Mouse (Mus musculus): Measurements from ENCODE around the gene B230217C12Rik. TPM values are rescaled to one million over a fixed set of nuclear protein-coding genes. Genes with fewer than 3 reads are reported as not detected.

The B230217C12Rik gene
- total and polyA plus RNA-seq, 2 experiments, result 0.09 to 0.29 TPM

DNA sequence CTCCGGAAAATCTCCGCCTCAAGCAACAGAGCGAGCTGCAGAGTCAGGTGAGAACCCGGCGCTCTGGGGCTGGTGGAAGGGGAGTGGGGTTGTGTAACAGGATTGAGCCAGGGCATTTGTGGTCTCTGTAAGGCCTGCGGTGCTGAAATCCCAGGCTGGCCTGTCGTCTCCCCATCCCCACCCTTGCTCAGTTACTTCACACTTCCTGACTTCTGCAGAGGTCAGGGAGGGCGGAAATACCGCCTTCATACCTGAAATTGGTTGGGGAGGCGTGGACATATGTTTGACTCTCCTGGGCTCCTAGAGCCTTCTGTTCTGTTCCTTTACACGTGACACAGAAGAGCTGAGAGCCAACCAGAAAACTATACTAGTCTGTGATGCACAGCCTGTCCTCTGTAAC, 24.8 kb upstream of the B230217C12Rik start:
- TF ChIP-seq POLR2A (IDR thresholded peaks at IDR 0.05; ENCODE audit: extremely low read depth, insufficient read depth, low read length) (no peak), CTCF (IDR thresholded peaks at IDR 0.05; ENCODE audit: low read depth, low read length) (no peak)
- H3K27me3 ChIP-seq (ENCODE audit: control insufficient read depth, insufficient read depth, low read length), result no peaks in the 10 kb centered on the region
- peaks cover 17% of the 10 kb centered on the region; the same call in 1 of the 2 replicates for H3K79me2 ChIP-seq (ENCODE audit: control insufficient read depth, insufficient read depth, low read length)
- no peak for DNase-seq (ENCODE audit: extremely low read depth, low read depth, low spot score)
- H3K27ac ChIP-seq (replicated peaks; ENCODE audit: insufficient read depth, low read depth, low read length), result 0 out of 2 replicates have a peak overlapping the region, but pooled peaks have one; percentile 47
- WGBS, result 84% methylated on average over 11 of the region's 11 CpGs
- no peak overlapping the region for H3K9ac ChIP-seq (ENCODE audit: low read depth, low read length)
- no peak overlapping the region for H3K4me3 ChIP-seq (ENCODE audit: insufficient read depth, low read depth, low read length)
- peaks cover 2% of the 10 kb centered on the region; the same call in 1 of the 2 replicates for H3K36me3 ChIP-seq (ENCODE audit: control insufficient read depth, insufficient read depth, low read length)
- H3K4me1 ChIP-seq (ENCODE audit: control insufficient read depth, insufficient read depth, low read length), result peaks cover 64% of the 10 kb centered on the region

DNA sequence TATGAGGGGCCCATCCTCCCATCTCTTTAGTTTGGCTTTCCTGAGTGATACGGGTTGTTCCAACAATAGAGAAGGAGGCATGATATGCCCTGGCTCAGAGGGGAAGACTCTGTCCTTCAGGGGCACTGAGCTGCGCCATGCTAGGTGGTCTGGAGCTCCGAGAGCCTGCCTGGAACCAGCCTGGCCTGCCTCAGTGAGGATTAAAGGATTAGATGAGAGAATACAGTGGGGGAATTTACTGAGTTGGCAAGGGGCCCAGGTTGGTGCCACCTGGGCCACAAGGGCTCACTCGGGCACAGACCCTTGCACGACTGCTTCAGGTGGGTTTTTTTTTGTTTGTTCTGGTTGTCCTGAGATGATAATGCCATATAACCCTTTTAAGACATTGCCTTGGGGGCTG, 24.4 kb upstream of the B230217C12Rik start:
- Histone ChIP-seq H3K4me1 (ENCODE audit: control insufficient read depth, insufficient read depth, low read length) (peaks cover 63% of the 10 kb centered on the region), H3K4me3 (ENCODE audit: insufficient read depth, low read depth, low read length) (no peak overlapping the region), H3K36me3 (ENCODE audit: control insufficient read depth, insufficient read depth, low read length) (peaks cover 2% of the 10 kb centered on the region; the same call in 1 of the 2 replicates), H3K9ac (ENCODE audit: low read depth, low read length) (no peak overlapping the region), H3K79me2 (ENCODE audit: control insufficient read depth, insufficient read depth, low read length) (peaks cover 17% of the 10 kb centered on the region; the same call in 1 of the 2 replicates), H3K27ac (replicated peaks; ENCODE audit: insufficient read depth, low read depth, low read length) (peak overlapping the region; percentile 47; the same call in 1 of the 2 replicates), H3K27me3 (ENCODE audit: control insufficient read depth, insufficient read depth, low read length) (no peaks in the 10 kb centered on the region)
- no peak for DNase-seq (ENCODE audit: extremely low read depth, low read depth, low spot score)
- TF ChIP-seq POLR2A (IDR thresholded peaks at IDR 0.05; ENCODE audit: extremely low read depth, insufficient read depth, low read length) (no peak), CTCF (IDR thresholded peaks at IDR 0.05; ENCODE audit: low read depth, low read length) (no peak)
- WGBS, result 72% methylated on average over 5 of the region's 5 CpGs

DNA sequence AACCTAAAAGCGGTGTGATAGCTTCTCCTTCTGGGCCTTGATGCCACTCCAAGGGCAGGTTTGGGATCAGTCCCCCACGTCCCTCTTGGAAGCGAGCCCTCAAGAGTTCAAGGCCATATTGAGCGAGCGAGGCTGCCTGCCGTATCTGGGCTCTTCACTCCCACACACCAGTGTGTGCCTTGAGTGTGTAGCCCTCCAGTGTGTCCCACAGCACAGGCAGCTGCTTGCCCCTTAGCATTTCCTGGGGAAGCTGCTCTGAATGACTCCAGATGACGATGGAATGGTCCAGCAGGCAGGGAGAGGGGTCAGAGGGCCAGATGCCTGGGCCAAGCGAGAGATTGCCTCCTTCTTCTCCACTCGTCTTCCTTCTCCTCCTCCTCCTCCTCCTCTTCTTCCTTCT, 23.7 kb upstream of the B230217C12Rik start:
- Histone ChIP-seq H3K27ac (replicated peaks; ENCODE audit: insufficient read depth, low read depth, low read length) (peak overlapping the region; percentile 47), H3K4me3 (ENCODE audit: insufficient read depth, low read depth, low read length) (no peak overlapping the region), H3K36me3 (ENCODE audit: control insufficient read depth, insufficient read depth, low read length) (peaks cover 2% of the 10 kb centered on the region; the same call in 1 of the 2 replicates), H3K9ac (ENCODE audit: low read depth, low read length) (0 out of 2 replicates have a peak overlapping the region, but pooled peaks have one; percentile 1), H3K27me3 (ENCODE audit: control insufficient read depth, insufficient read depth, low read length) (no peaks in the 10 kb centered on the region), H3K4me1 (ENCODE audit: control insufficient read depth, insufficient read depth, low read length) (peaks cover 67% of the 10 kb centered on the region), H3K79me2 (ENCODE audit: control insufficient read depth, insufficient read depth, low read length) (peaks cover 24% of the 10 kb centered on the region; the same call in 1 of the 2 replicates)
- 9% methylated on average over 9 of the region's 9 CpGs for WGBS
- no peak for TF ChIP-seq CTCF (IDR thresholded peaks at IDR 0.05; ENCODE audit: low read depth, low read length)
- no peak for TF ChIP-seq POLR2A (IDR thresholded peaks at IDR 0.05; ENCODE audit: extremely low read depth, insufficient read depth, low read length)
- DNase-seq (ENCODE audit: extremely low read depth, low read depth, low spot score), result peak; percentile 66

DNA sequence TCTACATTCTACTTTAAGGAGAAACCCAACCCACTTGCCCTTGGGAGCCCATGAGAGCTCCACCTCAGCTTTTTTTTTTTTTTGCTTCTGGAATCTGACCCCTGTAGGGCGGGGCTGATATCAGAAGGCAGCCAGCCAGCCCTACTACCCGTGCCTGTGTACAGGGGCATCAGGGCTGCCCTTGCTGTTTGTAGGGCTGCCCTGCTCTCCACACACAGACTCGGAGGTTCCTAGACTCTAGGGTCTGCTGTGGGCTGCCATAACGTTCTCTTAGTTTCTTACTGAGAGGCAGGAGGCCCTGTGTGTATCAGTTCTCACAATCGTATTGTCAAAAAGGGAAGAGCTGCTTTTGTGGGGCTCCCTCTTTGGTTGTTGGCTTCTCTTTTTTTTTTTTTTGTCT, 23.2 kb upstream of the B230217C12Rik start:
- Histone ChIP-seq H3K9ac (ENCODE audit: low read depth, low read length) (no peak overlapping the region), H3K27me3 (ENCODE audit: control insufficient read depth, insufficient read depth, low read length) (no peaks in the 10 kb centered on the region), H3K4me3 (ENCODE audit: insufficient read depth, low read depth, low read length) (no peak overlapping the region), H3K79me2 (ENCODE audit: control insufficient read depth, insufficient read depth, low read length) (peaks cover 23% of the 10 kb centered on the region; the same call in 1 of the 2 replicates), H3K36me3 (ENCODE audit: control insufficient read depth, insufficient read depth, low read length) (peaks cover 2% of the 10 kb centered on the region; the same call in 1 of the 2 replicates), H3K27ac (replicated peaks; ENCODE audit: insufficient read depth, low read depth, low read length) (peak overlapping the region; percentile 71), H3K4me1 (ENCODE audit: control insufficient read depth, insufficient read depth, low read length) (peaks cover 66% of the 10 kb centered on the region)
- TF ChIP-seq POLR2A (IDR thresholded peaks at IDR 0.05; ENCODE audit: extremely low read depth, insufficient read depth, low read length), result no peak
- no peak for TF ChIP-seq CTCF (IDR thresholded peaks at IDR 0.05; ENCODE audit: low read depth, low read length)
- peak; percentile 84 for DNase-seq (ENCODE audit: extremely low read depth, low read depth, low spot score)
- 7% methylated on average over 5 of the region's 5 CpGs for WGBS

DNA sequence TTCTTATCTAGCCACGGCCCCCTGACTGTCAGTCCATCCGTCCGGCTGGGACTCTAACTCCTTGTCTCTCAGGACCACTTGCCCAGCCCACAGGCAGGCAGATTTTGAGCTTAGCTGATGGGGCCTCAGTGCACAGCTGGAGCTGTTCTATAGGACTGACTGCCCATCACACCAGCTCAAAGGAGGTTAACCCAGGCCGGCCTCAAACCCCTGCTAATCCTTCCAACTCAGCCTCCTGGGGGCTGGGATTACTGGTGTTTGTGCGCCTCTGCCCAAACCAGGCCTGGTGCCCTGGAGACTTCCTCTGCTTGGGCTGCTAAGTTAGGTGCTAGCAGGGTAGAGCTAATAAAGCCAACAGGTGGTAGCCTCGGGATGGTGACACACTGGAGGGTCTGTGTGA, 22.6 kb upstream of the B230217C12Rik start:
- H3K36me3 ChIP-seq (ENCODE audit: control insufficient read depth, insufficient read depth, low read length), result peaks cover 2% of the 10 kb centered on the region; the same call in 1 of the 2 replicates
- no peaks in the 10 kb centered on the region for H3K27me3 ChIP-seq (ENCODE audit: control insufficient read depth, insufficient read depth, low read length)
- peak overlapping the region; percentile 71 for H3K27ac ChIP-seq (replicated peaks; ENCODE audit: insufficient read depth, low read depth, low read length)
- peaks cover 19% of the 10 kb centered on the region; the same call in 1 of the 2 replicates for H3K79me2 ChIP-seq (ENCODE audit: control insufficient read depth, insufficient read depth, low read length)
- DNase-seq (ENCODE audit: extremely low read depth, low read depth, low spot score), result no peak
- WGBS, result 60% methylated on average over 6 of the region's 6 CpGs
- H3K4me3 ChIP-seq (ENCODE audit: insufficient read depth, low read depth, low read length), result no peak overlapping the region
- TF ChIP-seq POLR2A (IDR thresholded peaks at IDR 0.05; ENCODE audit: extremely low read depth, insufficient read depth, low read length) (no peak), CTCF (IDR thresholded peaks at IDR 0.05; ENCODE audit: low read depth, low read length) (no peak)
- 0 out of 2 replicates have a peak overlapping the region, but pooled peaks have one; percentile 2 for H3K9ac ChIP-seq (ENCODE audit: low read depth, low read length)
- peaks cover 65% of the 10 kb centered on the region for H3K4me1 ChIP-seq (ENCODE audit: control insufficient read depth, insufficient read depth, low read length)

DNA sequence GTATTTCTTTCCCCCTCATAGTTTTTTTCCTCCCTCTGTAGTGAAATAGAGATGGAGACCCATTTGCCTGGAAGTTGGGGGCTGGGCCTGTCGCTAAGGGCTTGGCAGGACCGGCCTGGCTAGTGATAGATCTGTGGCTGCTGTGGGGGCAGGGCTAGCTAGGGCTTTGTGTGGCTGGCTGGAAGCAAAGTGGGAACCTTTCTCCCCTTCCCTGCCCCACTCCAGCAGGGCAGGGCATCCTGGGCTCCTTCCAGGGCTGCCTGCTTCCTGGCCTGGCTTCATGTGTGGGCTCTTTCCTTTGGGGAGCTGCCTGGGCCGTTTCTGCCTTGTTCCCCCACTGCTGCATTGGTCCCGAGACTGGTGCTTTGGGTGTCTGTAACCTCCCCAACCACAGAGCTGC, 22.0 kb upstream of the B230217C12Rik start:
- WGBS, result 4% methylated on average over 4 of the region's 4 CpGs
- H3K4me3 ChIP-seq (ENCODE audit: insufficient read depth, low read depth, low read length), result no peak overlapping the region
- no peak for TF ChIP-seq CTCF (IDR thresholded peaks at IDR 0.05; ENCODE audit: low read depth, low read length)
- no peak for TF ChIP-seq POLR2A (IDR thresholded peaks at IDR 0.05; ENCODE audit: extremely low read depth, insufficient read depth, low read length)
- H3K27me3 ChIP-seq (ENCODE audit: control insufficient read depth, insufficient read depth, low read length), result no peaks in the 10 kb centered on the region
- H3K36me3 ChIP-seq (ENCODE audit: control insufficient read depth, insufficient read depth, low read length), result peaks cover 2% of the 10 kb centered on the region; the same call in 1 of the 2 replicates
- peaks cover 64% of the 10 kb centered on the region for H3K4me1 ChIP-seq (ENCODE audit: control insufficient read depth, insufficient read depth, low read length)
- peak; percentile 76 for DNase-seq (ENCODE audit: extremely low read depth, low read depth, low spot score)
- peak overlapping the region; percentile 81 for H3K27ac ChIP-seq (replicated peaks; ENCODE audit: insufficient read depth, low read depth, low read length)
- peak overlapping the region; percentile 35 for H3K9ac ChIP-seq (ENCODE audit: low read depth, low read length)
- H3K79me2 ChIP-seq (ENCODE audit: control insufficient read depth, insufficient read depth, low read length), result peaks cover 19% of the 10 kb centered on the region; the same call in 1 of the 2 replicates
